Mouse (Mus musculus) CH12F3 (cell line): ENCODE results near the gene Setd1b.

ENCODE experiments used
- in situ Hi-C: fragments of 300-500 bp; cut with MboI; formaldehyde crosslinking; loops from 2 replicates; pipeline ENCODE4 v1.14.3; 2020; ENCODE audit warnings: low sequenced_read_pairs

Setd1b gene

DNA sequence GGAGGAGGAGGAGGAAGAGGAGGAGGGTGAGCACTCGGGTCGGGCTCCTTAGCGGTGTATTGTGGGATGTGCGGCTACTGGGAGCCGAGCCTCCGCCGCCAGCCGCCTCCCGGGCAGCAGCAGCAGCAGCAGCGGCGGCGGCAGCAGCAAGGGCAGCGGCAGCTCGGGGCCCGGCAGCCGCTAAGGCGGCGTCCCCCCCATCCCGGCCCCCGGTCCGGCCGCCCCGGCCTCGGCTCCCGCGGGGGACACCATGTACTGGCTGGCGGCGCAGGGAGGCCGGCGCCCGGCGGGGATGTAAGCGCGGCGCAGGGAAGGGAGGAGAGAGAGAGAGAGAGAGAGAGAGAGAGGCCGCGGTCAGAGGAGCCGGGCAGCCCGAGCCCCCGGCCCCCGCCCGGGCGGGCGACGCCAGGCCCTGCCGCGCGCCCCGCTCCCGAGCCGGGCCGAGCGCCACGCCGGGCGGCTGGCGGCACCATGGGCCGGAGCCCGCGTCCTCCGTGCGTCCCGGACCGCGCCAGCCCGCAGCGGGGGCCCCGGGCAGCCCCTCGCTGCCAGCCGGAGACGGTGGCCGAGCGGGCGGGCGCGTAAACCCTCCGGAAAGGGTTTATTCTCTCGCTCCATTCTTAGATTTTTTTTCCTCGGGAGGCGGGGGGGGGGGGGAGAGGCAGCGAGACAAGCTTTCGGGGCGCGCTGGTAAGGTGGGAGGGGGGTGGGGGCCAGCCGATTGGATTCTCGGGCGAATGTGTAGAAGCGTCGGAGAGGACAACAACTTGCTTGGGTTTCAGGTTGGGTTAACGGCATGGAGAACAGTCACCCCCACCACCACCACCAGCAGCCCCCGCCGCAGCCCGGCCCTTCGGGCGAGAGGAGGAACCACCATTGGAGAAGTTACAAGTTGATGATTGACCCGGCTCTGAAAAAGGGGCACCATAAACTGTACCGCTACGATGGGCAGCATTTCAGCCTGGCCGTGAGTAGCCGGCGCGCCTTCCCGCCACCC, at the start of gene Setd1b:
Gene Setd1b, plus strand, starts transcription at position 33 of the 997 bp plus-strand sequence.
- in situ Hi-C loops, result no loop called here

DNA sequence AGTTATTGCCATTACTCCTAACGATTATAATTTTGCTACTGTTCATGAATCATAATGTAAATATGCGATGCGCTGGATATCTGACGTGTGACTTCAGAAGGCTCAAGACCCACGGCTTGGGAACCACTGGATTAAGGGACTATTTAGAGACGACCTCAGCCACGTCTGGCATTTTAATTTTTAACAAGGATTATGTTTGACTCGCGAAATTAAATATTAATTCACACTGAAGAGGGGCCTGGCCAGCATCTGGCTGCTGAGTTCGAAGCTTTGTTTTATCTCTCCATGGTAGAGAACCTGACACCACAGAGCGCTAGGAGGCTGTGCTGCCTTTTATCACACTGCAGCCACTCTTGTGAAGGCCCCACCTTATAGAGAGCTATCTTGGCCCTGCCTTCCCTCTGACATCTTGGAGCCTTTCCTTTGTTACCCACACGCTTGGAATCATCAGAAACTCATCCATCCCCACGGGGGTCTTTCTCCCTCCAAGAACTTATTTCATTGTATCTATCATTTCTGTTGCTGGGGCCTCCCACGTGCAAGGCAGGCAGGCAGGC, 48.8 kb upstream of the Setd1b start:
- in situ Hi-C loops, result no loop called here

DNA sequence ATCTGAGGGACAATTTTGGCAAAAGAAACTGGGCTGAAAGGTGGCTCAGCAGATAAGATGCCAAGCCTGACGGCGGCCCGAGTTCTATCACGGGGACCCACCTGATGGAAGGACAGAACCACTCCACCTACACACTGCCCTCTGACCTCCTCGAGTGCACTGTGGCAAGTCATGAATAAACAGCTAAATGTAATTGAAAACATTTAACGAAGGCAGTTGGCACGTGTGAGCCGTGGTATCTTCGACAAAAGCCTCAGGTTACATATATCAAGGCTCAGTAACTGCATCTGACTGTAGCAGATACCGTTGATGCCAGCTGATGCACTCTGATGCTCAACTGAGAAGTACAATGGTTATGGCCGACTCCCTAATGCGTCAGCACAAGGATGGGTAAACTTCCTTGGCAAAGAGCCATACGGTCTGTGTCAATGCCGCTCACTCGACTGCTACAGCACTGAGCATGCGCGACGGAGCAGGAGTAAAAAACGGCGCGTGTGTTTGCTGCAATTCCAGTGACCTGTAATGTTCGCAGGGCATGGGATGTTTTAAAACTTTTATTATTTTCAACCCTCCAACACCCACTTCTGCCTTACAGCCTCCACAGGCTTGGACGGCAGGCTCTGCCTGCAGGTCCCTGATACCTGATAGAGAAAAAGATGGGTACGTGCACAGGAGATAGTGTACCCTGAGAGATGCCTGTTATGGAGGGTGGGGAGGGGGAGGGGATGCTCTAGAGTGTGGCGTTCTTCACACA, 47.6 kb upstream of the Setd1b start:
- in situ Hi-C loops, result no loop called here

DNA sequence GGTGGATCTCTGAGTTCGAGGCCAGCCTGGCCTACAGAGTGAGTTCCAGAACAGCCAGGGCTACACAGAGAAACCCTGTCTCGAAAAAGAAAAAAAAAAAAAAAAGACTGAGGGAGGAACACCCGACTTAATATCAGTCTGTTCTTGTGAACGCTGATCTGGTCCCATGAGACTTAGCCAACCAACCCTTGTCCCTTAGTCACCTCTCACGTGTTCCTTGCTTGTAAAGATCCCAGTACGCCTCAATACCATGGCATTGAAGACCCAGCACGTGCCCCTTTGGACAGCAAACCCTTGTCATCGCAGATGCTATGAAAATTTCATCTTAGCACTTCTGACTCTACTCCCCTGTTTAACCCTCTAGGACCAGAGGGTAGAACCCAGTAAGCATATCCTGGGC, 45.7 kb upstream of the Setd1b start:
- in situ Hi-C loops, result no loop called here

DNA sequence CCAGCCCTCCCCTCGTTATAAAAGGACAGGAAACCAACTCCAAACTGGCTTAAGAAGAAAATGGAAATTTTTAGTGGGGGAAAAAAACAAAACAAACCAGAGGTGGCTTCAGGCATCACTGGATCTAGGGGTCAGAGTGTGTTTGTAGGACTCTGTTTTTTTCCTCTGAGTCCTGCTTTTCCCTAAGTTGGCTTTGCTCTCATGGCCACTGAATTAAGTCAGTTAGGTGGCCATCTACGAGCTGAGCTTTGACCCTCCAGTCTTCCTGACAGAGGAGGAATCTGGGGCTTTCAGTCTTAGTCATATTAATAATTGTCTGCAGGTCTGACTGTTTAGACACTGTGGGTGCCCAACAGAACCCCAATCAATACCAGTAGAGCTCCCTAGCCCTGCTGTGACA, 43.5 kb upstream of the Setd1b start:
- in situ Hi-C loops, result no loop called here

DNA sequence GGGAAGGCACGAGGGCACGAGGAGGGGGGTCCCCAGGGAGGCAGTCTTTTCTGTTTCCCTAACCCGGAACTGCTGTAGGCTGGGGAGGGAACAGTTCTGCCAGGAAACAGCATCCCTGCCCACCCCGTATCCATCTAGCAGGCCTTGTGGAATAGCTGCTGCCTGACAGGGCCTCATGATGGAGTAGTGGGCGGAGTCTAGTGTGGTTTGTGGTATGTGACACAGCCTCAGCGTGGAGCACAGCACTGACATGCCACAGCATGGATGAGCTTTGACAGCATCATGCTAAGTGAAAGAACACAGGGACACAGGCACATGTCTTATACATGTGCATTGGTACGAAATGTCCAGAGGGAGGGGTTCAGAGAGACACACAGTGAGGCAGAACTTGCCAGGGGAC, 39.6 kb upstream of the Setd1b start:
- in situ Hi-C loops, result no loop called here

DNA sequence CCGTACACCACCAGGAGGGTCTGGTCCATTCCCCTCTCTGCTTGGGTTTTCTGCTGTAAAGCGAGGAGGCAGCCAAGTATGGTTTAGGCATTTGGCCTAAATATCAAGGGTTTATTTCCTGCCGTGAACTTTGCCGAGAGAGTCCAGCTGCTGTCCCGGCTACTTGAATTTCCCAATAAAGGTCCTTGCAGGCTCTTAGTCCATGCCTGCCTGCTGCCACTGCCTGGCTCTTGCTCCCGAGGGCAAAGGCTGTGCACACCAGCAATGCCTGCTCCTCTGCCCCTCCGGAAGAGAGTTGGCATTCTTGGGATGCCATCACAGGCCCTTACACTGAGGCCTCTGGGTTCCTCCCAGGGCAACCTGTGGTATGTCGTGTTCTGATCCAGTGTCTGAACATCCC, 38.4 kb upstream of the Setd1b start:
- in situ Hi-C loops, result no loop called here

DNA sequence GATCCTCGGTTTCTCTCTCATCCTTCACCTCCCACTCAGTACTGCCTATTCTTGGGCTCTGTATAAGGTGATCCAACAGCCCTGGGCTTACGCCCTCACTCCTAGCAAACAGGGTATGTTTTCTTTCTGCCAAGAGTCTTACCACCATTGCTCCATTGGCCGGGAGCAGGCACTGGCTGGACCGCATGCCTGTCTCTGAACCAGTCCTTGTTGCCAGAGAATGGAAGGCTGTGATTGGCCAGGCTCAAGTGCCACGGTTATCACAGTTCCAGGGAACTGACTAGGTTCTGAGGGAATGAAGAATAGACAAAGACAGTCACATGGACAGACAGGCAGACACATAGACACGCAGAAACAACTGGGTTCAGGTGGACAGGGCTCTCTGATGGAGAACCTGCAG, 37.2 kb upstream of the Setd1b start:
- in situ Hi-C loops, result no loop called here

DNA sequence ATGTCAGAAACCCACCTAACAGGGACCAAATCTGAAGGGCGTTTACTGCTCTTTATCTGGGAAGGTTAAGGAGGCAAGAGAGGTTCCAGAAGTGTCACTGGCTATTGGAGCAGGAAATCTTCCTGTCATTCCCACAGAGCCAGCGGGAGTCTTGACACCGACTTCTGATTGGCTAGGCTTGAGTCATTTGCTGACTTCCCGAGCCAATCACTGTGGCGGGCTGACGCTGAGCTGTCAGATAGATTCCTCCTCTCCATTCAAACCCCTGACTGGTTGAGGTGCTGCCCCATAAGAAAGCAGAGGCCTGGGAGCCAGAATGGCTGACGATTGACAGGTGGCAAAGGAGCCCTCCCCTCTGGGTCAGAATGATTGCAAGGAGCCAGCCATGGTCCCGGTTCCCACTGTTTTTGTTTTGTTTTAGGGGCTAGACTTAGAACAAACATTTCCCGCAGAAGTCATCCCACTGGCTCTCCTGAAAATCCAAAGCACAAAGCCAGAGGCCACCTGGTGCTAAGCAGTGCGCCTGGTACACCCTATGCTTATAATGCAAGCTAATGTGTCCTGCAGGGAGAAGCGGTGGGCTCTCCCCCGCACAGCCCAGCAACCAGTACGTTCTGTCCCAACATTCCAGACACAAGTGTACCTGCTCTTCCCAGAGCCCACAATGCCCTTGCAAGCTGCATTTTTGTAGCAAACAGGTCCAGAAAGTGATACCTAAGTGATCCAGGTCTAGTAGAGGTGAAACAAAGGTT, 32.4 kb upstream of the Setd1b start:
- in situ Hi-C loops, result no loop called here

DNA sequence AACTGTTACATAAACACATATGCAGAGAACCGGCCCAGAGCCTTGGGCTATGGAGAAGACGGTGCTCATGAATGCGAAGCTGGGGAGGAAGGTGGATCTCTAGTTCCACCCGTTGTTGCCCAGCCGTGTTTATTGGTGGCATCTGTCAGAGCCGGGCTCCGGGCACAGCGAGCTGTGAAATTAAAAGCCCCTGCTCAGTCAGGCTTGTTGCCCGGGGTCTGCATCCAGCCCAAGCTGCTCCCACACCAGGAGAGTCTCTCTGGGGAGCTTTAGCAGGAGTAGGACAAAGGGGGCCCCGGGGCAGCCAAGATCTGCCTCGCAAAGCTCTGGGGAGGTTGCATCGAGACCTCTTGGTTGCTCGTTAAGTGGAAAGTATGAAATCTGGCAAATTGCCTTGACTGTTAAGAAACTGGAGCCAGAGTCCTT, 31.7 kb upstream of the Setd1b start:
- in situ Hi-C loops, result no loop called here

DNA sequence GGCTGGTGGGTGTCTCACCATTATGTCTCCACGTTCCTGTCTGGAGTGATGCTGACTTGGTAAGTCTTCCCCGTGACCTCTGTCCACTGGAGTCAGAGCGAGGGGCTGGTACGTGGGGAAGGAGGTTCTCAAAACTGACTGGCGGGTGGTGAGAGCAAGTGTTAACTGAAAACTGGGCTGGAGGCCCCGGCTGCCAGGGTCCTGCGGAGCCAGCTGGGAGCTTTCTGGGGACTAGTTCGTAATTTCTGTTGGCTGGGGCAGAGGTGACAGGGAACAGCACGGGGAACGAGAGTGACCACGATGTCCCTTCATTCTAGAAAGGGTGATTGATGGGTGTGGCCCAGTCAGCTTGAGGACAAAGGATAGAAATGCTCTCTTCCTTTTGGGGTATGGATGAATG, 27.9 kb upstream of the Setd1b start:
- in situ Hi-C loops, result no loop called here

DNA sequence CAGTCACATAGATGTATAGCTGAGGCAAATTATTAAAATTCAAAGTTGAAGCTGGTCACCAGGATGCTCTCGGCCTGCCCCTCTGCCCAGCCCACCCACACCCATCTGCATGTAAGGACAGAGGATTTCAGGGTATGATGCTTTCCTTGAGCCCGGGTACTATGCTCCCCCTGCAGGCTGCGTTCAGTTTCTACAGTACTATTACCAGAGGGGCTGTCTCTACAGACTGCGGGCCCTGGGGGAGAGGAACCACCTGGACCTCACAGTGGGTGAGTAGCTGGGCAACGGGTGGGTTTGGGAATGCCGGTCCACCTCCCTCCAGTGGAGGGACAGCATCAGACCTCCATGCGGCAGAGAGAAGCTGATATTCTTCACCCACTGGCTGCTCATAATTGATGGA, 27.1 kb upstream of the Setd1b start:
- in situ Hi-C loops, result no loop called here

DNA sequence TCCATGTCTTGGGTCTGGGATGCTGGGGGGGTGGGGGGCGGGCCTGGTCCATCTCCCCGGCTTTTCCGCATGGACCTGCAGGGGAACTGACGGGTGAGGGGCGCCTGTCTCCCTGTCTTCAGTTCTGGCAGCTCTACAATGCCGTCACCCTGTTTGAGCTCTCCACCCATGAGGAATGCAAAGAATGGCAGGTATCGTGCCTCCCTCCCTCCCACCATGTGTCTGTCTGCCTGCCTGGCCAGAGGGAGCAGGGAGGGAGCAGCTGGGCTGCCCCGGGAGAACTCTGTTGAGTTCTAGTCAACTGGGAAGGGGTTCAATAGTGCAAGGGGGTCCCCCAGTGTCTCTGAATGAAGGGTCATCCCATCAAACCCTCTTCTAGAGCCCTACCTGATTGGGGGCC, 25.9 kb upstream of the Setd1b start:
- in situ Hi-C loops, result no loop called here

DNA sequence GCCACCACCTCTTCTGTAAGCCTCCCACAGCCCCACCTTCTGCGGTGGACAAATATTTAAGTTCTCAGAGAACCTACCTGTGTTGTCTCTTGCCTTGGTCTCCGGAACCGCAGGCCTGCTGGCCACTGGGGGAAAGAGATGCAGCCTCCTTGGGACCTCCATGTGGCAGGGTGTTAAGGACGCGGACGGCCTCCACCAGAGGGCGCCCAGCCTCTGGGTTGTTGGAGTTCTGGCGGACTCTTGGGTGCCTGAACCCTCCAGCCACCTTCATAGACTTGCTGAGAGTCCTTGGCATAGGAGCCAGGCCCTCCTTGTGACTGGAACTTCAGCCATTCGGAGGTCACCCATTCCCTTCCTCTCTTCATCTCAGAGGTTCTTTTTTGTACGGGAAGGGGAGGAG, 24.7 kb upstream of the Setd1b start:
- in situ Hi-C loops, result no loop called here

DNA sequence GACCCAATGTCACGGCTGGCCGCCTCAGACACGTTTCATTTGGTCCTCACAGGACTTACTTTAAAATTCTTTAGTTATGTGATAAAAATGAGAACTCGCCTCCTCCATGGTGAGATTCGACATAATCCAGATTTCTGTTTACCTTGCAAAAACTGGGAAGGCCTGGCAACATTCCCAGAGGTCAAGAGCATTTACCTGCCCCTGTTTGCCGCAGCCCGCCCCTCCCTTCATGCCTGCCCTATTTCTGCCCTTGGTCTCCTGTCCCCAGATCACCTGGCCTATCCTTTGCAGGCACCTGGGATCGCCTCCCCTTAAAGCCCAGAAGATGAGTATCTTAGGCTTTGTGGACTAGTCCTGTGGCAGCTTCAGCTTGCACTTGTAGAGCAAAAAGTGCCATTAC, 24.2 kb upstream of the Setd1b start:
- in situ Hi-C loops, result no loop called here

DNA sequence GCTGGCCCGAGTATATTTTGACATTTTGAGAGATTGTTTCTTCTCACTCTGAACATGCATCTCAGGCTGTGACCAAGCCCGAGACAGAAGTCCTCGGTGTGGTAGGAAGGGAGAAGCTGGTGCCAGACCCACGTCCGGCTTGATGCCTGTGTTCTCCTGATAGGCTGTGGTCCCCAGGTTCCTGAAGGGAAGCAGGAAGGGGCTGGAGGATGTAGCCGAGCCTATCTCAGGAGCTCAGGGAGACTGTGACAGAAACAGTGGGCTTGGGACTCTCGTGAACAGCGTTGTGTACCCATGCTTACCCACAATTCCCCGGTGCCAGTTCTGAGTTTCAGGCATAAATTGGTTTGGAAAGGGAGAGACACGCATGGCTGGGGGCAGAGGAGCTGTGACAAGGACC, 23.2 kb upstream of the Setd1b start:
- in situ Hi-C loops, result no loop called here

DNA sequence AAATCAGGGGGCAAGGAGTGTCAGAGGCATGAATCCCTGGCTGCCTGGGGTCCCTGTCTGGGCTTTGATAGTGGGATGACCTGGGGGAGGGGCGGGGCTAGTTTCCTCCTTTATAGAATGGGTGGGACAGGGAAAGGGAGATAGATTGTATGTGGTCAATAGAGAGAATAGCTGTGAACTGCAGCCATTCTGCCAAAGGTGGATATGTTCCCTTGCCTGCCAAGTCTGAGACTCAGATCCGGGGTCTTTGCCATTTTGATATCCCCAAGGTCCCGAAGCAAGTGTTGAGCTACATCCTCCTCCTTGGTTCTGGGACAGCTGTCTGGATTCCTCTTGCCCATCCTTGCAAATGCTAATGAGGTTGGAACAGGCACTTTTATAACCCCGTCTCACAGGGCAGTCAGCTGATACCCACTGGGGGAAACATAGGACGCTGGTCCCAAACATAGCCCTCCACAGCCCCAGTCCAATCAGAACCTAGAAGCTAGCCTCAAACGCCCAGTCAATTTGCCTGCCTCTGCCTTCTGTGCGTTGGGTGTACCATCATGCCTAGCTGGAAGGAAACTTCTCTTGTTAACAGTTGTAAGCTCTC, 21.3 kb upstream of the Setd1b start:
- in situ Hi-C loops, result no loop called here

DNA sequence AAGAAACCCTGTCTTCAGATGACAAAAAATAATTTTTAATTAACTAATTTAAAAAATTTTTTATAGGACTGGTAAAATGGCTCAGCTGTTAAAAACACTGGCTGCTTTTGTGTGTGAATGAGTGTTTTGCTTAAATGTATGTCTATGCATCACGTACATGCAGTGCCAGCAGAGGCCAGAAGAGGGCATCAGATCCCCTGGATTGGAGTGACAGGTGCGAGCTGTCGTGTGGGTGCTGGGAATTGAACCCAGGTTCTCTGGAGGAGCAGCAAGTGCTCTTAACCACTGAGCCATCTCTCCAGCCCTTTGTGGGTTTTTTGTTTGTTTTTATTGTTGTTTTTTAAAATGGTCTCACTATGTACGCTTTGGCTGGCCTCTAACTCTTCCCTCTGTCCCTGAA, 19.8 kb upstream of the Setd1b start:
- in situ Hi-C loops, result no loop called here

DNA sequence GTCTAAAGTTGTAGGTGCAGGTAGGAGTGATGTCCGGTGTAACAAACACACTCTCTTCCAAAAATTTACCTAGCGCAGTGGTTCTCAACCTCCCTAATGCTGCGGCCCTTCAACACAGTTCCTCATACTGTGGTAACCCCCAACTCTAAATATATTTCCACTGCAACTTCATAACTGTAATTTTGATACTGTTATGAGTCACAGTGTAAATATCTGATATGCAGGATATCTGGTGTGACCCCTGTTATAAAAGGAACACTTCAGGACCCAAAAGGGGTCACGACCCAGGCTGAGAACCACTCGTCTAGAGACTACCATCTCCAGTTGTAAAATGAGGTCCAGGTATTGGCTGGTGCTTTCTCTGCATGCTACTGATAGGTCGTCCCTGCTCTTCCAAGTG, 16.9 kb upstream of the Setd1b start:
- in situ Hi-C loops, result no loop called here

DNA sequence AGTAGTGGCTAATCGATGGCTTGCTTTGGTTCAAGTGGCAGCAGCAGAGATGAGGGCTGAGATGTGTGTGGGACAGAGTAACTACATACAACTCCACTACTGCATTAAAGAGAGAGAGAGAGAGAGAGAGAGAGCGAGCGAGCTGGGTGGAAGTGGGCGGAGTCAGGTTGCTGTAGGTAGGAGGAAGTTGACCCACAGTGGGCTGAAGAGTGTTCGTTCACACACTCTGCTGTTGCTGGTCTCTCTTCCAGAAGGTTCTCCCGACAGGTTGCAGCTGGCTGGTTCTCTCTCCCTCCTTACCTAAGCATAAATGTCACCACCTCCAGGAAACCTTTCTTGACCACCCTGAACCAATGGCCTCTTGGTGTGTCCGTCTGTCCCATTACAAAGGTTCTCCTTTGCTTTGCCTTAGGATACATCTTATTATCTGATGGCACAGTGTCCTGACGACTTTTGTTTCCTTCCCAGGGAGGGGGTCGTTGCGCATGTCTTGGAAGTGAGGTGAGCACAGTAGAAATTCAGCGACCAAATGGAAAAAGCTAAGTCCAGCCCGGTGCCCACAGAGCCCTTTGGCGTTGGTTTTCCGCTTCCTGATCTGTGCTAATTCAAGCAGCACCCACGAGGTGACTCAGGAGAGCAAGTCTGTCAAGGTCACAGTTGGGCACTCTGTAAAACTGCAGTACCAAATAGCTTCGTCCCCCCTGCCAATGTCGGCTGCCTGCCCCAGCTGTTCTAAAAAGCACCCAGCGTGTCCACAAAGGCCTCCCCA, 16.2 kb upstream of the Setd1b start:
- in situ Hi-C loops, result no loop called here
